10 mouse cellular contexts compared by ENCODE assay signal in the genomic region with DNA sequence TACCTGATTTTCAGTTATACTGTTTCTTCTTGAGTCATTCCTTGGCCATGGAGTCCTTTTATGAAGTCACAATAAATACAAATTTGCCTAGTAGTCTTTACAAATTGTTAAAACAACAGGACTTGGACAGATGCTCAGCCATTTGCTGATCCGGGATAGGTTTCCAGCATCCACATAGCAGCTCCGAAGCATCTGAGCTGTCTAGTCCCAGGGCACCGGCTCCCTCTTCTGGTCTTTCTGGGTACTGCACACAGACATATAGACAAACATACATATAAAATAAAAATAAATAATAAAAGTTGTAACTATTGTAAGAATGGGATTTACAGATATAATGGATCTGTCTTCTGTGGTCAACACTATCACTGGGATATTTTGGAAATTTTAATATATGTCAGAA.
DNase-seq lines count a peak whose midpoint lies in the region; ATAC-seq and TF ChIP-seq lines count a peak whose summit lies in the region.
"Had no signal": no experiment of that assay in that cellular context is flagged by ENCODE, and none has a peak within 500 bp of the region (broad histone marks: within the 10 kb centered on the region; RNA-seq: fewer than 3 reads in every experiment).

No protein-coding gene starts in this region.

- no peak overlapping the region for H3K9ac ChIP-seq in hindbrain, embryonic 11.5 days (ENCODE audit: low read depth, low read length)
- no peak overlapping the region for H3K9ac ChIP-seq in hindbrain, embryonic 12.5 days
- no peak overlapping the region for H3K9ac ChIP-seq in ES-Bruce4 (ENCODE audit: low read depth, poor library complexity, severe bottlenecking)
- H3K9ac ChIP-seq: embryonic facial prominence, embryonic 15.5 days; limb, embryonic 15.5 days had no signal

- WGBS in hindbrain, embryonic 11.5 days, result 60% methylated on average over 3 of the region's 3 CpGs
- WGBS in hindbrain, embryonic 12.5 days, result 67% methylated on average over 3 of the region's 3 CpGs

- no peaks in the 10 kb centered on the region for H3K9me3 ChIP-seq in hindbrain, embryonic 11.5 days (ENCODE audit: control insufficient read depth, low read length)
- H3K9me3 ChIP-seq in hindbrain, embryonic 12.5 days (replicated peaks), result no peaks in the 10 kb centered on the region
- H3K9me3 ChIP-seq in ES-Bruce4 (replicated peaks; ENCODE audit: control insufficient read depth, insufficient read depth, low read length, poor library complexity, severe bottlenecking), result no peaks in the 10 kb centered on the region
- H3K9me3 ChIP-seq: embryonic facial prominence, embryonic 15.5 days; limb, embryonic 15.5 days had no signal

- TF ChIP-seq POLR2A in ES-Bruce4 (IDR thresholded peaks at IDR 0.05; ENCODE audit: insufficient read depth, low read length), result no peak

- H3K36me3 ChIP-seq in hindbrain, embryonic 11.5 days (ENCODE audit: control insufficient read depth, insufficient read depth, low read length), result no peaks in the 10 kb centered on the region
- no peaks in the 10 kb centered on the region for H3K36me3 ChIP-seq in hindbrain, embryonic 12.5 days
- H3K36me3 ChIP-seq in ES-Bruce4 (ENCODE audit: control insufficient read depth, insufficient read depth, low read length, poor library complexity, severe bottlenecking), result no peaks in the 10 kb centered on the region
- H3K36me3 ChIP-seq: embryonic facial prominence, embryonic 15.5 days; limb, embryonic 15.5 days had no signal

- no peak overlapping the region for H3K27ac ChIP-seq in hindbrain, embryonic 11.5 days (ENCODE audit: low read depth, low read length)
- H3K27ac ChIP-seq in hindbrain, embryonic 12.5 days, result no peak overlapping the region
- H3K27ac ChIP-seq in ES-Bruce4 (ENCODE audit: insufficient read depth, low read length), result no peak overlapping the region
- H3K27ac ChIP-seq: embryonic facial prominence, embryonic 15.5 days; limb, embryonic 15.5 days had no signal

- no peak for TF ChIP-seq EP300 in ES-Bruce4 (IDR thresholded peaks at IDR 0.05; ENCODE audit: insufficient read depth, low read depth, low read length)

- H3K4me3 ChIP-seq in hindbrain, embryonic 11.5 days (ENCODE audit: low read depth, low read length), result no peak overlapping the region
- no peak overlapping the region for H3K4me3 ChIP-seq in hindbrain, embryonic 12.5 days
- no peak overlapping the region for H3K4me3 ChIP-seq in ES-Bruce4 (ENCODE audit: low read depth, low read length)
- H3K4me3 ChIP-seq: embryonic facial prominence, embryonic 15.5 days; limb, embryonic 15.5 days had no signal

- DNase-seq in hindbrain, embryonic 11.5 days (ENCODE audit: low spot score), result peak; percentile 50
- DNase-seq in 416B (ENCODE audit: low read depth), result peak; percentile 68
- peak; percentile 31 to 78 for DNase-seq in spleen, postnatal 4 days (ENCODE audit: low spot score in 2 of 2)
- DNase-seq in cerebellum, adult 11 months, result no peak

- TF ChIP-seq CTCF in ES-Bruce4 (IDR thresholded peaks at IDR 0.05; ENCODE audit: low read depth, low read length), result peak; percentile 68

- no peaks in the 10 kb centered on the region for H3K27me3 ChIP-seq in hindbrain, embryonic 11.5 days (ENCODE audit: control insufficient read depth, insufficient read depth, low read length)
- H3K27me3 ChIP-seq in hindbrain, embryonic 12.5 days, result no peaks in the 10 kb centered on the region
- no peaks in the 10 kb centered on the region for H3K27me3 ChIP-seq in ES-Bruce4 (ENCODE audit: control insufficient read depth, insufficient read depth, low read length, poor library complexity, severe bottlenecking)
- H3K27me3 ChIP-seq: embryonic facial prominence, embryonic 15.5 days; limb, embryonic 15.5 days had no signal

- no peak for ATAC-seq in hindbrain, embryonic 11.5 days (ENCODE audit: low FRiP score)
- ATAC-seq in hindbrain, embryonic 12.5 days (ENCODE audit: low FRiP score), result no peak
- ATAC-seq in granulocyte monocyte progenitor cell, adult 5-6 weeks (replicated peaks; ENCODE audit: poor library complexity, severe bottlenecking), result peak; percentile 31; the same call in 1 of the 2 replicates
- no peak for ATAC-seq in inflammation-experienced regulatory T-cells, adult 6 months

- no peak overlapping the region for H3K4me2 ChIP-seq in hindbrain, embryonic 11.5 days (replicated peaks; ENCODE audit: low read depth, low read length)
- H3K4me2 ChIP-seq in hindbrain, embryonic 12.5 days (replicated peaks), result no peak overlapping the region
- H3K4me2 ChIP-seq: embryonic facial prominence, embryonic 15.5 days; limb, embryonic 15.5 days had no signal

- H3K4me1 ChIP-seq in hindbrain, embryonic 11.5 days (replicated peaks; ENCODE audit: control insufficient read depth, insufficient read depth, low read length), result no peaks in the 10 kb centered on the region
- H3K4me1 ChIP-seq in hindbrain, embryonic 12.5 days, result 0 out of 2 replicates have a peak, but pooled peaks cover 3% of the 10 kb centered on the region
- no peaks in the 10 kb centered on the region for H3K4me1 ChIP-seq in ES-Bruce4 (ENCODE audit: control insufficient read depth, insufficient read depth, low read length)
- H3K4me1 ChIP-seq: embryonic facial prominence, embryonic 15.5 days; limb, embryonic 15.5 days had no signal
